Mouse (Mus musculus) lung, adult 2 months (tissue): ENCODE data around the gene Tagap.
"Not testable (repeated sequence)": the region's sequence is repeated elsewhere in the genome, so short reads cannot be mapped to it uniquely, and the experiment has no call there.

Experiments
- CTCF ChIP-seq: fragments of 200-500 bp; IDR thresholded peaks from 2 replicates; pipeline ENCODE4 v1.5.1; 2011; ENCODE audit warnings: mild to moderate bottlenecking, low read length, control low read depth; ENCODE audit not compliant: insufficient read depth
- POLR2A ChIP-seq: fragments of 200-500 bp; IDR thresholded peaks from 2 replicates; pipeline ENCODE4 v1.6.1; 2011; ENCODE audit warnings: low read depth, mild to moderate bottlenecking, control low read depth, low read length, borderline replicate concordance; ENCODE audit errors: extremely low read depth

DNA sequence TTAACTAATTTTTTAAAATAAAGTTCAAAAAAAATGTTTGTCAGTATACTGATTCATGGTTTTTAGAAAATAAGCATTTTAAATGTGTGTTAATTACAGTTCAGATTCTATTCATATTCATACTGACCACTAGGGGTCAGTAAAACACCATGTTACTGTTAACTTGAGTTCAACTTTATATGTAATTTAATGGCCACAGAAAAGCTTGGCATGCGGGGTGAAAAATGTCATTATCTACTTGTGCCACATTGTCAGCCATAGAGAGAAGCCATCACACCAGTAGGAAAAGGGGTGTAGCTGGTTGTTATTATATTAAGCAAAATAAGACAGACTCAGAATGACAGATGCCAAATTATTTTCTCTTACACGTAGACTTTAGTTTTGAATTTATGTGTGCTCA is 57.7 kb downstream of the Tagap start:
- not testable (repeated sequence) for TF ChIP-seq CTCF, POLR2A
